Mouse (Mus musculus): Measurements from ENCODE around the gene Pdcd6ip. TPM values are rescaled to one million over a fixed set of nuclear protein-coding genes. Genes with fewer than 3 reads are reported as not detected.
"Not testable (repeated sequence)": the region's sequence is repeated elsewhere in the genome, so short reads cannot be mapped to it uniquely, and the experiment has no call there.

The Pdcd6ip gene
- total and polyA plus RNA-seq, 2 experiments from 2014 or later, result 38.3 to 44.2 TPM

DNA sequence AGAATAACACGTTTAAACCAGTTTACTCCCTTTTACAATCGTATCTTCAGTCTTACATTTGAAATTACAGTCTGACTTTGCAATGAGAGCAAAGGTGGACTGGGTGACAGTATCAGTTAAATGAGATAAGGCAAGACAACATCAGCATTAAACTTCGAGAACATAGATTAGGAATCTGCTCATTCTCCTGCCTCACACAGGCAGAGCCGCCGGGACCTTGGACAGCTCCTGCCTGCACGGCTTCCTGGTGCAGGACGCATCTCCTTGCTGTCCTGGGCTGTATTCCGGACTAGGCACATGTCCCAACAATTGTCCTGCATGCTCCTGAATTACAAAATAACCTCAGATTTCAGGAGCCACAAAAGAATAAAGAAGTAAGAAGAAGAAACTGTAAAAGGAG, 54.5 kb downstream of the Pdcd6ip start:
- no peaks in the 10 kb centered on the region for H3K4me1 ChIP-seq (ENCODE audit: control insufficient read depth, insufficient read depth)
- peaks cover 57% of the 10 kb centered on the region for H3K36me3 ChIP-seq (replicated peaks; ENCODE audit: control insufficient read depth, insufficient read depth, low read length)
- no peaks in the 10 kb centered on the region for H3K9me3 ChIP-seq (replicated peaks; ENCODE audit: control insufficient read depth, low read length)
- no peak overlapping the region for H3K27ac ChIP-seq (ENCODE audit: low read depth)
- 68% methylated on average over 8 of the region's 8 CpGs for WGBS
- TF ChIP-seq EP300 (IDR thresholded peaks at IDR 0.05; ENCODE audit: low read depth) (no peak), CTCF (IDR thresholded peaks at IDR 0.05; ENCODE audit: low read depth) (no peak)
- no peaks in the 10 kb centered on the region for H3K27me3 ChIP-seq (ENCODE audit: control insufficient read depth, insufficient read depth, low read length)
- DNase-seq (ENCODE audit: low spot score) (no peak), ATAC-seq (ENCODE audit: insufficient read depth, low read depth) (no peak)
- H3K4me2 ChIP-seq (ENCODE audit: low read depth, low read length), result no peak overlapping the region
- no peak overlapping the region for H3K9ac ChIP-seq (replicated peaks; ENCODE audit: low read depth, low read length)
- H3K4me3 ChIP-seq (ENCODE audit: low read depth, low read length), result no peak overlapping the region

DNA sequence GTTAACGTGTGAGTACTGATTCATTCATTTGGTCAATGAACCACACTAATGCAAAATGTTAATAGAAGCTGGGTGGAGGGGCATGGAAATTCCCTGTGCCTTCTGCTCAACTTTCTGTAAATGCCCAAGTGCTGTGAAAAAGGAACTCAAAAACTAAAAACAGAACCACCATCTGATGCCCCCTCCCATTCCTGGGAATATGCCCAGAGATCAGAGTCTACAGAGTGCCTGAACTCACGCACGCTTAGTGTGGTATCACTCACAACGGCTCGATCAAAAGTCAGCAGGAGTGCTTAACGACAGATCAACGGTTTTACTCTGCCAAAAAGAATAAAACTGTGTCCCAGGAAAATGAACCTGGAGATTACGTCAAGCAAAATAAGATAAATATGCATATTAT, 57.3 kb downstream of the Pdcd6ip start:
- DNase-seq (ENCODE audit: low spot score) (no peak), ATAC-seq (ENCODE audit: insufficient read depth, low read depth) (no peak)
- no peak overlapping the region for H3K9ac ChIP-seq (replicated peaks; ENCODE audit: low read depth, low read length)
- no peak for TF ChIP-seq CTCF (IDR thresholded peaks at IDR 0.05; ENCODE audit: low read depth)
- no peak for TF ChIP-seq EP300 (IDR thresholded peaks at IDR 0.05; ENCODE audit: low read depth)
- no peaks in the 10 kb centered on the region for H3K9me3 ChIP-seq (replicated peaks; ENCODE audit: control insufficient read depth, low read length)
- no peak overlapping the region for H3K27ac ChIP-seq (ENCODE audit: low read depth)
- H3K36me3 ChIP-seq (replicated peaks; ENCODE audit: control insufficient read depth, insufficient read depth, low read length), result peaks cover 30% of the 10 kb centered on the region
- no peak overlapping the region for H3K4me2 ChIP-seq (ENCODE audit: low read depth, low read length)
- no peaks in the 10 kb centered on the region for H3K27me3 ChIP-seq (ENCODE audit: control insufficient read depth, insufficient read depth, low read length)
- no peak overlapping the region for H3K4me3 ChIP-seq (ENCODE audit: low read depth, low read length)
- 79% methylated on average over 8 of the region's 8 CpGs for WGBS
- no peaks in the 10 kb centered on the region for H3K4me1 ChIP-seq (ENCODE audit: control insufficient read depth, insufficient read depth)

GRCm38 (mm10) chr9:113649211-113649610, 58.8 kb downstream of the Pdcd6ip start:
- not testable (repeated sequence) for H3K9ac ChIP-seq (replicated peaks; ENCODE audit: low read depth, low read length); H3K27ac ChIP-seq (ENCODE audit: low read depth); ATAC-seq (ENCODE audit: insufficient read depth, low read depth); H3K27me3 ChIP-seq (ENCODE audit: control insufficient read depth, insufficient read depth, low read length); H3K4me2 ChIP-seq (ENCODE audit: low read depth, low read length); DNase-seq (ENCODE audit: low spot score); H3K4me3 ChIP-seq (ENCODE audit: low read depth, low read length); H3K4me1 ChIP-seq (ENCODE audit: control insufficient read depth, insufficient read depth); H3K9me3 ChIP-seq (replicated peaks; ENCODE audit: control insufficient read depth, low read length)
- H3K36me3 ChIP-seq (replicated peaks; ENCODE audit: control insufficient read depth, insufficient read depth, low read length), result peaks cover 15% of the 10 kb centered on the region
- 82% methylated on average over 8 of the region's 8 CpGs for WGBS

DNA sequence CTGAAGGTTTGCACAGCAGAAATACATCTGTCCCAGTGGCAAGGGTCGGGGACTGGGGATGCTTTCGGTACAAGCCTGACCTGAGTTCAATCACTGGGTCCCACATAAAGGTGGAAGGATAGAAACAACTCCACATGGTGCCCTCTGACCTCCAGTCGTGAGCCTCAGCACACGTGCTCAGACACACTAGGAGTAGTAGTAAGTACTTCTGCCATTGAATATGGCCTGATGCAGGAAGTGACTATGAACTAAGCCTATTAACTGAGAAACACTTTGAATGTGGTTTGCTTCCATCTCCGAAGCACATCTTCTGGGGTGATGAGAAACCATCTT, 62.3 kb downstream of the Pdcd6ip start:
- no peak for TF ChIP-seq EP300 (IDR thresholded peaks at IDR 0.05; ENCODE audit: low read depth)
- TF ChIP-seq CTCF (IDR thresholded peaks at IDR 0.05; ENCODE audit: low read depth), result no peak
- Histone ChIP-seq H3K4me1 (ENCODE audit: control insufficient read depth, insufficient read depth) (no peaks in the 10 kb centered on the region), H3K27ac (ENCODE audit: low read depth) (no peak overlapping the region), H3K9me3 (replicated peaks; ENCODE audit: control insufficient read depth, low read length) (no peaks in the 10 kb centered on the region), H3K9ac (replicated peaks; ENCODE audit: low read depth, low read length) (no peak overlapping the region), H3K4me3 (ENCODE audit: low read depth, low read length) (no peak overlapping the region), H3K27me3 (ENCODE audit: control insufficient read depth, insufficient read depth, low read length) (no peaks in the 10 kb centered on the region), H3K36me3 (replicated peaks; ENCODE audit: control insufficient read depth, insufficient read depth, low read length) (no peaks in the 10 kb centered on the region), H3K4me2 (ENCODE audit: low read depth, low read length) (no peak overlapping the region)
- 40% methylated on average over 5 of the region's 5 CpGs for WGBS
- ATAC-seq (ENCODE audit: insufficient read depth, low read depth), result no peak
- DNase-seq (ENCODE audit: low spot score), result no peak

GRCm38 (mm10) chr9:113645153-113645836, 62.8 kb downstream of the Pdcd6ip start:
- H3K27ac ChIP-seq (ENCODE audit: low read depth), result no peak overlapping the region
- DNase-seq (ENCODE audit: low spot score), result peak; percentile 69
- no peak overlapping the region for H3K9ac ChIP-seq (replicated peaks; ENCODE audit: low read depth, low read length)
- peak overlapping the region; percentile 25; the same call in 1 of the 2 replicates for H3K4me2 ChIP-seq (ENCODE audit: low read depth, low read length)
- H3K4me3 ChIP-seq (ENCODE audit: low read depth, low read length), result no peak overlapping the region
- H3K4me1 ChIP-seq (ENCODE audit: control insufficient read depth, insufficient read depth), result no peaks in the 10 kb centered on the region
- no peaks in the 10 kb centered on the region for H3K9me3 ChIP-seq (replicated peaks; ENCODE audit: control insufficient read depth, low read length)
- peak; percentile 20; the same call in 1 of the 2 replicates for ATAC-seq (ENCODE audit: insufficient read depth, low read depth)
- TF ChIP-seq CTCF (IDR thresholded peaks at IDR 0.05; ENCODE audit: low read depth), result peak; percentile 64
- TF ChIP-seq EP300 (IDR thresholded peaks at IDR 0.05; ENCODE audit: low read depth), result no peak
- no peaks in the 10 kb centered on the region for H3K36me3 ChIP-seq (replicated peaks; ENCODE audit: control insufficient read depth, insufficient read depth, low read length)
- 16% methylated on average over 6 of the region's 11 CpGs for WGBS
- no peaks in the 10 kb centered on the region for H3K27me3 ChIP-seq (ENCODE audit: control insufficient read depth, insufficient read depth, low read length)

DNA sequence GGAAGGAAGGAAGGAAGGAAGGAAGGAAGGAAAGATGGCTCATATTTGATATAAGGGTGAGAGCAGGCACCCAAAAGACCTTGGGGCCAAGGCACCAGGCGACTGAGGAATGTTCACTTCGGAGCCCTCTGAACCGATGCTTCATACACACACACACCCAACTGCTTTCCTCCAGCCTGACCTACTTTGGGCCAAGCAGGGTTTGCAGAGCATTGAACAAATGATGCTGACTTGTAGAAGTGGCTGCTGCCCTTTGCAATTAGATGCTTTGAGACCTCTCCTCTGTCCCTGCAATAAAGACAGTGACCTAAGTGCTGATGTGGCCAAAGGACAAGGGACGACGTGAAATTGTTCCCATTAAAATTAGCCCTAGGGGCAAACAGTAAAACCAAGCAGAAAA, 63.4 kb downstream of the Pdcd6ip start:
- 68% methylated on average over 5 of the region's 5 CpGs for WGBS
- TF ChIP-seq CTCF (IDR thresholded peaks at IDR 0.05; ENCODE audit: low read depth) (no peak), EP300 (IDR thresholded peaks at IDR 0.05; ENCODE audit: low read depth) (no peak)

More for the DNA sequence above, 63.4 kb downstream of the Pdcd6ip start:
- Histone ChIP-seq H3K4me1 (ENCODE audit: control insufficient read depth, insufficient read depth) (no peaks in the 10 kb centered on the region), H3K9me3 (replicated peaks; ENCODE audit: control insufficient read depth, low read length) (no peaks in the 10 kb centered on the region), H3K27ac (ENCODE audit: low read depth) (no peak overlapping the region), H3K36me3 (replicated peaks; ENCODE audit: control insufficient read depth, insufficient read depth, low read length) (no peaks in the 10 kb centered on the region), H3K27me3 (ENCODE audit: control insufficient read depth, insufficient read depth, low read length) (no peaks in the 10 kb centered on the region), H3K4me2 (ENCODE audit: low read depth, low read length) (no peak overlapping the region), H3K9ac (replicated peaks; ENCODE audit: low read depth, low read length) (no peak overlapping the region), H3K4me3 (ENCODE audit: low read depth, low read length) (no peak overlapping the region)
- no peak for ATAC-seq (ENCODE audit: insufficient read depth, low read depth)
- DNase-seq (ENCODE audit: low spot score), result no peak

All from heart, postnatal 0 days (tissue).